Mouse (Mus musculus) kidney, postnatal 0 days (tissue): ENCODE data around the gene Tia1. TPM values are rescaled to one million over a fixed set of nuclear protein-coding genes. Genes with fewer than 3 reads are reported as not detected.
A peak's percentile ranks its signal among the peaks of the same experiment; 100 is the strongest.

Source experiments
- ATAC-seq: fragments of 200-750 bp; cut with Nextera tagmentation; replicated peaks from 2 replicates; pipeline ENCODE4 v1.8.0; 2017; ENCODE audit warnings: low read depth, moderate number of reproducible peaks, moderate TSS enrichment, moderate library complexity; ENCODE audit not compliant: low FRiP score
- DNase-seq: peaks from one replicate; pipeline ENCODE4 v3.0.0-alpha.2; 2016; ENCODE audit warnings: low spot score
- H3K27ac ChIP-seq: fragments of 300-500 bp; sonication (generic); 2 replicates; pipeline ENCODE4 v1.5.1; 2014; ENCODE audit warnings: mild to moderate bottlenecking
- H3K27me3 ChIP-seq: fragments of 300-500 bp; sonication (generic); 2 replicates; pipeline ENCODE4 v1.6.1; 2014; ENCODE audit warnings: low read length, mixed read lengths; ENCODE audit not compliant: insufficient read depth
- H3K36me3 ChIP-seq: fragments of 300-500 bp; sonication (generic); 2 replicates; pipeline ENCODE4 v1.6.1; 2014; ENCODE audit warnings: low read length, mixed read lengths; ENCODE audit not compliant: insufficient read depth
- H3K4me1 ChIP-seq: fragments of 300-500 bp; sonication (generic); replicated peaks from 2 replicates; pipeline ENCODE4 v1.6.1; 2014; ENCODE audit warnings: antibody characterized with exemption, low read length, mixed read lengths; ENCODE audit not compliant: insufficient read depth
- H3K4me2 ChIP-seq: fragments of 300-500 bp; sonication (generic); 2 replicates; pipeline ENCODE4 v1.6.1; 2014; ENCODE audit warnings: mild to moderate bottlenecking, low read length, moderate library complexity, mixed read lengths
- H3K4me3 ChIP-seq: fragments of 300-500 bp; sonication (generic); replicated peaks from 2 replicates; pipeline ENCODE4 v1.5.1; 2014; ENCODE audit warnings: low read depth, low read length
- H3K9ac ChIP-seq: fragments of 300-500 bp; sonication (generic); 2 replicates; pipeline ENCODE4 v1.6.1; 2014; ENCODE audit warnings: low read depth, low read length
- H3K9me3 ChIP-seq: fragments of 300-500 bp; sonication (generic); replicated peaks from 2 replicates; pipeline ENCODE4 v1.6.1; 2016; ENCODE audit warnings: low read length, inconsistent platforms, mixed read lengths
- CTCF ChIP-seq: IDR thresholded peaks from 2 replicates; pipeline ENCODE4 v1.5.1; 2016; ENCODE audit warnings: antibody characterized with exemption, low read depth, mild to moderate bottlenecking, moderate library complexity
- WGBS: fragments of 180-500 bp; shearing (Covaris S2); extraction: QIAGEN DNeasy Blood & Tissue Kit; methylation state at CpG from one replicate; pipeline ENCODE4 v1.1.7; 2014; 5-methylcytosine and 5-hydroxymethylcytosine counted together
- polyA plus RNA-seq: library from polyadenylated mRNA; unstranded; fragments of >200 nt; fragmentation: Nextera tagmentation; extraction: Ambion mirVana; gene quantifications from 2 replicates; pipeline ENCODE4 v1.2.1, GENCODE M21; 2015

Tia1 gene
- 119 and 122 TPM in 2 replicates for polyA plus RNA-seq

DNA sequence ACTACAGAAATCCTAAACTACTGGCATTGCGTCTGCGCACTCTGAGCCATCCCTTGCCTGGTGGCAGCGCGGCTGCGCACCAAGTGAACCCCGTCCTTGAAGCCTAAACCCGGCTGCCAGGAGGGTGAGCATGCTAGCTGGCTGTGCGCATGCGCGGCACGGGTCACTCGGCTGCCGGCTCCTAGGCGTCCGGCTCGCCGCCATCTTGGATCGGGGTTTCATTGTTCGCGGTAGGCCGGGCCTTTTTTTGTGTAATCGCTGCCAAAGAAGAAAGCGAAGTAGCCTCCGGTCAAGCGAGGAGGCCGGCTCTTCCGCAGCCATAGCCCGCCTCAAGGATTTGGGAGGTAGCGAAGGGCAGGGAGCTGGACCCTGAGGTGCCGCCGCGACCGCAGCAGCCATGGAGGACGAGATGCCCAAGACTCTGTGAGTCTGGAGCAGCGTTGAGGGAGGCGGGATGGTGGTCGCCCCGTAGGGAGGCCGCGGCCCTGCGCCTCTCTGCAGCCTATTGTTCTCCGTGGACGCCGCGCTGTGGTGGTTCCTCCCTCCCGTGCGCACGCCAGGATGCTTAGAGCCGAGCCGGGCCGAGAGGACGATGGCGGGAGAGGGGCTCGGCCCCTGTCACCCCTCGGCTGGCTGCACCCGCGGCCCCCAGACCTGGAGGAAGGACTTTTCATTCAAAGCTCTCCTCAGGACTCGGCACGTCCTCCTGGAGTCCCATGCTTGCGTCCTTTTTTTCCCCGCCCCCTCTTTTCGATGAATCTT is at the start of gene Tia1:
TSS of gene Tia1 (plus strand) at position 120 of the 762 bp plus-strand sequence.
- peak within 1 kb of the TSS; percentile 97 for H3K9ac ChIP-seq
- no peaks in the 10 kb centered on the region for H3K27me3 ChIP-seq
- peaks cover 5% of the 10 kb centered on the region; the same call in 1 of the 2 replicates for H3K4me1 ChIP-seq
- TF ChIP-seq CTCF: no peak
- WGBS: under 1% methylated on average over 59 of the region's 62 CpGs
- H3K4me3 ChIP-seq: peak within 1 kb of the TSS; percentile 84
- H3K27ac ChIP-seq: peak within 1 kb of the TSS; percentile 100
- H3K9me3 ChIP-seq: no peaks in the 10 kb centered on the region
- ATAC-seq: peak; percentile 96
- H3K4me2 ChIP-seq: peak within 1 kb of the TSS; percentile 67
- H3K36me3 ChIP-seq: no peaks in the 10 kb centered on the region
- peak; percentile 99 for DNase-seq

GRCm38 (mm10) chr6:86354948-86355347 is 49.1 kb upstream of the Tia1 start:
- ATAC-seq (no peak), DNase-seq (no peak)
- no peak overlapping the region for H3K4me3 ChIP-seq
- no peak overlapping the region for H3K4me2 ChIP-seq
- H3K27ac ChIP-seq: no peak overlapping the region
- WGBS: 82% methylated on average over 3 of the region's 3 CpGs
- no peaks in the 10 kb centered on the region for H3K4me1 ChIP-seq
- peak; percentile 15; the same call in 1 of the 2 replicates for TF ChIP-seq CTCF
- H3K36me3 ChIP-seq: no peaks in the 10 kb centered on the region
- no peak overlapping the region for H3K9ac ChIP-seq
- H3K27me3 ChIP-seq: no peaks in the 10 kb centered on the region
- H3K9me3 ChIP-seq: no peaks in the 10 kb centered on the region

DNA sequence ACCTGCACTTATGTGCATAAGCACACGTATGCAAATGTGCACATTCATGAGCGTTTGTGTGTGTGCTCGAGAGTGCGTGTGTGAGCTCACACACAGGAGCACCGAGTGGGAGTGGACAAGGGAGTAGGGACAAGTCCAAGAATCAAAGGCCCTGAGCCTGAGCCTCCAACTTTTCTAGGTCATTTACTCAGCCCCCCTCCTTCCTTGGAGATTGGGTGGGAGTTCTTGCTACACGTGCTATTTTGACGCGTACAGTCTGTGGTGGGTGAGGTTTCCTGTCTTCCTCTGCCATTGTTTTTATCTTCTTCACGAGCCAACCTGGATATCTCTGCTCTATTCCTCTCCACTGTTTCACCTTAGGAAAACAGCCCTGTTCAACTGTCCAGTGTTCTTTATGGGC is 47.1 kb upstream of the Tia1 start:
- 52% methylated on average over 9 of the region's 9 CpGs for WGBS
- Histone ChIP-seq H3K4me1 (no peaks in the 10 kb centered on the region), H3K4me2 (no peak overlapping the region), H3K9ac (no peak overlapping the region), H3K4me3 (no peak overlapping the region), H3K9me3 (no peaks in the 10 kb centered on the region), H3K36me3 (no peaks in the 10 kb centered on the region), H3K27me3 (no peaks in the 10 kb centered on the region), H3K27ac (no peak overlapping the region)
- ATAC-seq: no peak
- no peak for DNase-seq
- TF ChIP-seq CTCF: no peak

DNA sequence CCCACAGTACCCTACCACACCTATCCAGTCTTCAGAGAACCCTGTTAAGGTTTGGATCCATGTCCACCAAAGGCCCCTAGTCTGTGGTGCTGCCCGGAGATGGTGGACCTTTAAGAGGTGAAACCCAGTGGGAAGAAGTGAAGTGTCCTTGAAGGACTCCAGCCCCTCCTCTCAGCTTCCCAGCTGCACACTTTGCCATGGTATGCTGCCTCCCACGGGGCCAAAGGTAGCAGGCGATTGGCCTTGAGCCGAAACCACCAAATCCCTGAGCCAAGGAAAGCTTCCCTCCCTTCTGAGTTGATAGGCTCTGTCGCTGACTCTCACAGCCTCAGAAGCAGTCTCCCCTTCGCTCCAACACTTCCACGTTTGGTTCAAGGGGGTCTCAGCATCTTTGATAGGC is 43.3 kb upstream of the Tia1 start:
- WGBS: 46% methylated on average over 7 of the region's 7 CpGs
- Histone ChIP-seq H3K27ac (no peak overlapping the region), H3K4me1 (no peaks in the 10 kb centered on the region), H3K9me3 (no peaks in the 10 kb centered on the region), H3K27me3 (no peaks in the 10 kb centered on the region), H3K9ac (no peak overlapping the region), H3K36me3 (no peaks in the 10 kb centered on the region), H3K4me3 (no peak overlapping the region), H3K4me2 (no peak overlapping the region)
- no peak for TF ChIP-seq CTCF
- ATAC-seq (no peak), DNase-seq (no peak)

- no peaks in the 10 kb centered on the region for H3K9me3 ChIP-seq
- no peak overlapping the region for H3K4me2 ChIP-seq
- WGBS: 87% methylated on average over 7 of the region's 7 CpGs
- ATAC-seq: no peak
- peak; percentile 18; the same call in 1 of the 2 replicates for TF ChIP-seq CTCF
- no peak overlapping the region for H3K27ac ChIP-seq
- no peaks in the 10 kb centered on the region for H3K36me3 ChIP-seq
- H3K9ac ChIP-seq: no peak overlapping the region
- H3K4me3 ChIP-seq: no peak overlapping the region
- no peak for DNase-seq
- H3K4me1 ChIP-seq: no peaks in the 10 kb centered on the region
- H3K27me3 ChIP-seq: no peaks in the 10 kb centered on the region
Measured at GRCm38 (mm10) chr6:86361373-86361772, 42.6 kb upstream of the Tia1 start.

DNA sequence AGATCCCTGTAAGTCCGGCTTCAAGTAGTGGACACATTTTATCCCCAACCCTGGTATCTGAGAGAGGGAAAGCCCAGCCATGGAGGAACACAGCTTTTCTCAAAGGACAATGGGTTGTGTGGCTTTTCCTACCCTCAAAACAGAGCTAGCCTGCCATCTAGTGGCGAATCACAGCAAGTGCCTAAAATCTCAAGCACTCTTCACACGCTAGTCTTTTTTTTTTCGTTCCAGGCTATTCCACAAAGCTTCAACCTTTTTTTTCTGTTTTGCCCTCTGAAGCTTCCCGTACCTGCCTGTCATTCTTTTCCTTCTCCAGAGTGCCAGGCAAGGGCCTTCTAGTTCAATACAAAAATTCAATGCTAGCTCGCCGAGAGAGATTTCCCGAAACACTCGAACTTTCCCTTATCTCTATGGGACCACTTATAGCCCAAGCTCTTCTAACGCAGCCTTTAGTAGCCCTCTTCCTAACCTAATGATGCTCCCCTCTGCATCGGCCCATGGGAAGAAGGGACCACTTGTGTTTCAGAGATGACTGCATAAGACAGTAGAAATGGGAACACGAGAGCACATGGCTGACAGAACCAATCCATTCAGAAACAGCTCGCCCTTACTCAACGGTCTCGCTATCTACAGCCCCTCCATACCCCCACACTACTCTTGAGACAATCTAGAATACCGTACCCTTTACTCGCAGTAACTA is 39.4 kb upstream of the Tia1 start:
- peak overlapping the region; percentile 62 for H3K9ac ChIP-seq
- H3K4me3 ChIP-seq: peak overlapping the region; percentile 53
- H3K4me2 ChIP-seq: peak overlapping the region; percentile 99
- H3K4me1 ChIP-seq: no peaks in the 10 kb centered on the region
- peak; percentile 98 for TF ChIP-seq CTCF
- H3K27ac ChIP-seq: no peak overlapping the region
- peak; percentile 95 for DNase-seq
- WGBS: under 1% methylated on average over 17 of the region's 17 CpGs
- ATAC-seq: no peak
- no peaks in the 10 kb centered on the region for H3K27me3 ChIP-seq
- H3K36me3 ChIP-seq: 0 out of 2 replicates have a peak, but pooled peaks cover 3% of the 10 kb centered on the region
- H3K9me3 ChIP-seq: no peaks in the 10 kb centered on the region
